Mouse (Mus musculus): Measurements from ENCODE around the gene Mogat2.

Gene Mogat2

DNA sequence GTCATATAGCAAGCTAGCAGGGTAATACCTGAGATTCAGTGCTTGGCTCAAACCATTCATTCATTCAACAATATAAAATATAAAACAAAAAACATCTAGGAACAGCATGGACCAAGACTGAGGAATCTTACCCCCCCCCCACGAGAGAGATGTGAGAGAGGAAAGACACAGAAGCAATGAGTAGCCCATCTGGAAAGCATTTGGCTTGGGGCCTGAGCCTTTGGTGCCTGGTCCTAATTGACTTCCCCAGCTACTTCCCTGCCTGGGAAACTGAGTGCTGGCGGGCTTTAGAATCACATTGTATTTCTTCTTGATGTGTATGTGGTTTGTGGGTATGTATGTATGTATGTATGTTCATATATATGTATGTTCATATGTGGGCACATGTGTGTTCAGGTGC lies 2.8 kb downstream of the Mogat2 start:
- DNase-seq (ENCODE audit: low read depth, low spot score): no peak

DNA sequence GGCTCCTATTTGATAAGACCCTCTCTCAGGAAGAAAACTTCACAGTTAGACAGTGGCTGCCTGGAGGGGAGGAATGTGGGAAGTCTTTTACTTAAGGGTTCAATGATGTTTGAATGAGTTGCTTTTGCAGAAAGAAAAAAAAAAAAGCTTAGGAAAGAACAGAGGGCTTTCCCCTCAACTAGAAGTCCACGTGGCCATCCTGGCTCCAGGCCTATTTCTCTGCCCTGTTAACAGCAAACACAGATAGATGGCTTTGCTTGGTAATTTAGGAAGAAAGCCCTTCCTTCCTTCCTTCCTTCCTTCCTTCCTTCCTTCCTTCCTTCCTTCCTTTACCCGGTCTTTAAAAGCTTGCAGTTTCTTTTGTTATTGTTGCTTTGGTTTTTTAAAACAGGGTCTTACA lies 3.5 kb downstream of the Mogat2 start:
- DNase-seq (ENCODE audit: low read depth, low spot score): no peak

DNA sequence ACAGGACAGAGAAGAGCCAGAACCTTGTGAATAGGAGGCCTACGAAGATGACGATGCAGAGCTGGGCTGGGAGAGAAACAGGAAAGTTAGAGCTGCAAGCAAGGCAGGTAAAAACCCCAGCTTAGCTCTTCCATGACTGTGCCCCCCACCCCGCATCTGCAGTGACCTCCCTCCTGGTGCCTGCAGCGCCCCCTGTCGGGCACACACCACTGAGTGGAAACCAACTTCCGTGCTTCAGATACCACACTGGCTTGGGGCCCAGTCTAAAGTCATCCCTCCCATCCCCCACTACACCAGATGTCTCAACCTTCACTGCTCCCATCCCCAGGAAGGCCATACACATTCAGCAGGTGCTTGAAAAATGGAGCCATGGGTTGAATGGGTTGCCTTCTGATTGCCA lies 5.8 kb downstream of the Mogat2 start:
- DNase-seq (ENCODE audit: low read depth, low spot score): no peak

- no peak for DNase-seq (ENCODE audit: low read depth, low spot score)
Measured at GRCm38 (mm10) chr7:99230061-99230747, 8.2 kb downstream of the Mogat2 start.

DNA sequence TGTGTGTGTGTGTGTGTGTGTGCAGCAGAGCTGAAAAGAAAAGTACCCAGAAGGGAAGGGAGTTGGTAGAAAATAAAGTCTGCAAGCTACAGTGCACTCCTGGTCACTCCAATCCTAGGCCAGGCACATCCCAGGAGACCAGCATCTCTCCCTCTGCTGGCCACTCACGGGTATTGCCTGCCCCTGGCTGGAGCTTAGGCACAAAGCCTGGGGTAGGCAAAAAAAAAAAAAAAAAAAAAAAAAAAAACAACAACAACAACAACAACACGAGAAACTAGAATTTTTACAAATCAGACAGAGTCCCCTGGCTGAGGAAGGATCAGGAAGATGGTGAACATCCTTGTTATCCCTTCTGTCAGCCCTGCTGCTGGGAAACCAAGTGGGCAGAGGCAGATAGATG lies 9.0 kb downstream of the Mogat2 start:
- DNase-seq (ENCODE audit: low read depth, low spot score): peak; percentile 69

- DNase-seq (ENCODE audit: low read depth, low spot score): no peak
Measured at GRCm38 (mm10) chr7:99228825-99229224, 9.6 kb downstream of the Mogat2 start.

GRCm38 (mm10) chr7:99227267-99227666 lies 11.2 kb downstream of the Mogat2 start:
- DNase-seq (ENCODE audit: low read depth, low spot score): no peak

DNA sequence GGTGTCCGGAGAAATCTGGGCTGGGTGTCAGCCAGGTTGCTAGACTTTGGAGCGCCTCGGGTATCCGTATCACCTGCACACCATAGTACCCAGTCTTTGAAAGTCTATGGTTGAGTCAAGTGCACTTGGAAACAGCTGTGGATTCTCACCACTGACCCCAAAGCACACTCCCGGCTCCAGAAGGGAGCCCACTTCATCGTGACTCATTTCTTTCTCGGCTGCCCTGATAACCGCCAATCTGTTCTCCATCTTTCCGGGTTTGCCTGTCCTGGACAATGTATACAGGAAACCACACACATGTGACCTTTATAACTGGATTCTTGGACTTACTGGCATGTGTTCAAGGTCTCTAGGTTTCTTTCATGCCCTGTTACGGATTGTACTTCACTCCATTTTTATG lies 11.8 kb downstream of the Mogat2 start:
- DNase-seq (ENCODE audit: low read depth, low spot score): no peak

- no peak for DNase-seq (ENCODE audit: low read depth, low spot score)
Measured at GRCm38 (mm10) chr7:99225421-99225820, 13.0 kb downstream of the Mogat2 start.

- no peak for DNase-seq (ENCODE audit: low read depth, low spot score)
Measured at GRCm38 (mm10) chr7:99224648-99225190, 13.7 kb downstream of the Mogat2 start.

- DNase-seq (ENCODE audit: low read depth, low spot score): no peak
Measured at GRCm38 (mm10) chr7:99224225-99224624, 14.2 kb downstream of the Mogat2 start.

GRCm38 (mm10) chr7:99217338-99218074 lies 20.9 kb downstream of the Mogat2 start:
- peak; percentile 48 for DNase-seq (ENCODE audit: low read depth, low spot score)

GRCm38 (mm10) chr7:99215347-99215855 lies 23.0 kb downstream of the Mogat2 start:
- peak; percentile 63 for DNase-seq (ENCODE audit: low read depth, low spot score)

DNA sequence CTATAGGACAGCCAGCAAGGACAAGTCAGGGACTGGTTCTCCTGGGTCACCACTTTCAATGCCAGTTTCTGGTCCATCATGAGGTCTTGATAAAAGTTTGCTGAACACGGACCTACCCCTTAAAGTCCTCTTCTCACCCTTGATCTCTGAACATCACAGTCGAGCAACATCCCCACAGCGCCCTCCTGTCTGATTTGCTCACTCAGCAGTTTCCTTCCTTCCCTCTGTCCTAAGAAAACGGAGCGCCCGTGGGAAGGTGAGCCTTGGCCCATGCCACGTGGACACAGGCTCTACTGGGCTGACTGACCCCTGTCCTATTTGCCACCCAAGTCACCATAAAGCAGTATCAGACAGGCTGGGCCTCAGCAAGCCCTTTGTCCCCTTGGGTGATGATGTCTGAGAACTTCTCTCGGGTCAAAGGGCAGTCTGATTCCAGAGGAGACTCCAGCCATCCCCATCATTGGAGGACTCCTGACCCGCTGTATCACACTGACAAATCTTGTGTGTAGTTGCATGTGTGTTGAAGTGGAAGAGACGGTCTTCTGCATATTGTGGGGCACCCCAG lies 23.7 kb downstream of the Mogat2 start:
- no peak for DNase-seq (ENCODE audit: low read depth, low spot score)

GRCm38 (mm10) chr7:99213686-99214085 lies 24.7 kb downstream of the Mogat2 start:
- no peak for DNase-seq (ENCODE audit: low read depth, low spot score)

- DNase-seq (ENCODE audit: low read depth, low spot score): no peak
Measured at GRCm38 (mm10) chr7:99213056-99213455, 25.4 kb downstream of the Mogat2 start.

- DNase-seq (ENCODE audit: low read depth, low spot score): no peak
Measured at GRCm38 (mm10) chr7:99208704-99209103, 29.7 kb downstream of the Mogat2 start.

DNA sequence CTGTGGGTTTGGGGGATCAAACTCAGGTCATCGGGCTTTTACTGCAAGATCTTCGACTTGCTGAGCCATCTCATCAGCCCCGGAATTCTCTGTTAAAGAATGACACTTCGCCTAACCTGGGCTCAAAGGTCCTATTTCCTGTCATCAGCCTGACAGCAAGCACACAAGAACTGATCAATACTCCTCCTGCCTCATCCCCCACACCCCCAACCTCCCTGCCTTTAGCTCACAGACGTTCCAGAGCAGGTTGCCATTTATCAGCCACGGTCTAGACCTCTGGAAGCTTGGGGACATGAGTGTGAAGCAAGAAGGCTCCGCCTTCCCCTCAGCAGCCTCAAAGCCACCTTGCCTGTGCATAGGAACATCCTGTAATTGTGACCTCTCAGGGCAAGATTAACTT lies 32.1 kb downstream of the Mogat2 start:
- DNase-seq (ENCODE audit: low read depth, low spot score): no peak

- no peak for DNase-seq (ENCODE audit: low read depth, low spot score)
Measured at GRCm38 (mm10) chr7:99202163-99202562, 36.3 kb downstream of the Mogat2 start.

GRCm38 (mm10) chr7:99200290-99200689 lies 38.1 kb downstream of the Mogat2 start:
- DNase-seq (ENCODE audit: low read depth, low spot score): no peak

- no peak for DNase-seq (ENCODE audit: low read depth, low spot score)
Measured at GRCm38 (mm10) chr7:99199451-99200175, 38.8 kb downstream of the Mogat2 start.

DNA sequence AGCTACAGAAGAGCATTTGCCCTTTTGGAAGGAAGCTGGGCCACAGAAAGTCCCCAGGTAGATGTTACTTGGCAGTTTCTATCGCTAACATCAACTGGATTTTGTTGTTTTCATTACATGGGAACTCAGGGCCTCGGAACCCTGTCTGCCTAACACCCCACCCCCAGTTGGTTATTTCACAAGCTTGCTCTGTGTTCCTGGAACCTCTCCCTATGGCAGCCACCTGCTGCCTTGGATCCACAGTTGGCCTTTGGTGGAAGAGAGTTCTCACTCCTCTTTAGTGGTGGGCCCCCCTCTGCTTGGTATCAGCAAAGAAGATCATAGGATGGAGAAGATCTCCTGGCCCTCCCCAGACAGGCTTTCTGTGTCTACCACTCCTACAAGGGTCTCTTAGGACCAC lies 39.6 kb downstream of the Mogat2 start:
- no peak for DNase-seq (ENCODE audit: low read depth, low spot score)
